Mouse (Mus musculus): ENCODE measurements around the gene Tnk1.

- TF ChIP-seq POLR2A (IDR thresholded peaks at IDR 0.05; ENCODE audit: low read depth, low read length) (no peak), CTCF (IDR thresholded peaks at IDR 0.05; ENCODE audit: extremely low read depth, insufficient read depth, insufficient read length, insufficient replicate concordance) (no peak)
Observed at GRCm38 (mm10) chr11:69879711-69880110, 21.2 kb upstream of the Tnk1 start.
